Mouse (Mus musculus) bone marrow, adult 2 months (tissue): ENCODE results near the gene Lum.

ENCODE experiments used
- CTCF ChIP-seq: fragments of 200-500 bp; IDR thresholded peaks from 2 replicates; pipeline ENCODE4 v1.5.1; 2011; ENCODE audit warnings: low read length, control low read depth; ENCODE audit not compliant: control insufficient read depth, insufficient read depth
- POLR2A ChIP-seq: fragments of 200-500 bp; IDR thresholded peaks from 2 replicates; pipeline ENCODE4 v1.6.1; 2011; ENCODE audit warnings: low read depth, mild to moderate bottlenecking, control low read depth, low read length, borderline replicate concordance; ENCODE audit not compliant: control insufficient read depth

- TF ChIP-seq POLR2A, result no peak
- no peak for TF ChIP-seq CTCF
Measured at GRCm38 (mm10) chr10:97587159-97587558, 22.2 kb downstream of the Lum start.
